Mouse (Mus musculus): ENCODE results near the gene Slc35b4.

DNA sequence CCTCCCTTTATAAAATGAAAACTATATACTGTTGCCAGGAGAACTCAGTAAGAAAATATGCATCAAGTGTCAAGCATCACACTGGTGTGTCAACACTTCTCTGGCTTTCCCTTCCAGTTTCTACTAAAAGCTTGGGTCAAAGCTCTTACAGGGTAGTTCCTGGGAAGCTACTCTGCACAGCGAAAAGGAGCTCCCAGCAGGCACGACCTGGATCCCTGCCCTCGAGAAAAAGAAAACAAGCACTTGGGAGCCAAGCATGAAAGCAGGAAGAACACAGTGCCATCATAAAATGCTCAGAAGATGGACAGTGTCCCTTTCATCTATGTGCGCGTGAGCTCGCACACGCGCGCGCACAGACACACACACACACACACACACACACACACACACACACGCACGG is 3.7 kb downstream of the Slc35b4 start:
- TF ChIP-seq CTCF (IDR thresholded peaks at IDR 0.05; ENCODE audit: borderline replicate concordance, control insufficient read depth, extremely low read depth, insufficient read depth, low read length, poor library complexity) (no peak), POLR2A (IDR thresholded peaks at IDR 0.05; ENCODE audit: control insufficient read depth, extremely low read depth, insufficient read depth, low read length, poor library complexity) (no peak)
